Mouse (Mus musculus) megakaryocyte, embryonic 14.5 days (primary cell): ENCODE results near the gene Nelfe.

Experiments used
- FLI1 ChIP-seq: IDR thresholded peaks from 2 replicates; pipeline ENCODE4 v1.6.1; 2012; ENCODE audit warnings: low read length, inconsistent platforms, mixed read lengths
- GATA1 ChIP-seq: IDR thresholded peaks from 3 replicates; pipeline ENCODE4 v1.6.1; 2012; ENCODE audit warnings: mixed read lengths, low read length, inconsistent platforms, borderline replicate concordance

- TF ChIP-seq GATA1 (no peak), FLI1 (no peak)
Measured at GRCm38 (mm10) chr17:34858670-34859069, 8.5 kb downstream of the Nelfe start.
